Mouse (Mus musculus): ENCODE results near the gene Slc7a8.
A peak's percentile ranks its signal among the peaks of the same experiment; 100 is the strongest.

The Slc7a8 gene

DNA sequence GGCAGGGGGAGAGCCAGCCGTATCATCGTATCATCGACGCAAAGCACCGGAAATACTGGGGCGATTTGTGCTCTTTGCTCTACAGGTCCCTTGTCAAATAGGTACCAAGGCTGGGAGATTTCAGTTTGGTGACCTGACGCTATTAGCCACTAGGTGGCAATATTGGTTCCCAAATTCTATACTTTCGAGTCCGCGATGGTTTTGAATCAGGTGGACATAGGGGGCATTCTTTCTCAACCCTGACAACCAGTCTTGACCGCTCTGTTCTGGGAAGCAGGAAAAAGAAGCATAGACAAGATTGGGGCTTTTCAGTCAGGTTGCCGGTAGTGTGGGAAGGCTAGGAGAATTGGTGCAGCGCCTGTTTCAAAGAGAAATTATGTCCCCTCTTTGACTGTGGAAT, 67.6 kb downstream of the Slc7a8 start:
- Histone ChIP-seq H3K9me3 (ENCODE audit: low read length) (peaks cover 8% of the 10 kb centered on the region; the same call in 1 of the 2 replicates), H3K27me3 (ENCODE audit: insufficient read depth, low read length) (peaks cover 35% of the 10 kb centered on the region), H3K4me3 (replicated peaks; ENCODE audit: low read length) (peak overlapping the region; percentile 65; the same call in 1 of the 2 replicates), H3K4me1 (replicated peaks; ENCODE audit: low read depth, low read length) (peaks cover 46% of the 10 kb centered on the region), H3K36me3 (ENCODE audit: insufficient read depth, low read length) (no peaks in the 10 kb centered on the region)
- TF ChIP-seq CTCF (conservative IDR thresholded peaks at IDR 0.05; ENCODE audit: low read length) (peak; percentile 88), POU5F1 (IDR thresholded peaks at IDR 0.05; ENCODE audit: borderline replicate concordance, low read length) (no peak)

- H3K9me3 ChIP-seq (ENCODE audit: low read length), result peaks cover 8% of the 10 kb centered on the region; the same call in 1 of the 2 replicates
- peaks cover 46% of the 10 kb centered on the region for H3K4me1 ChIP-seq (replicated peaks; ENCODE audit: low read depth, low read length)
- no peaks in the 10 kb centered on the region for H3K36me3 ChIP-seq (ENCODE audit: insufficient read depth, low read length)
- no peak for TF ChIP-seq POU5F1 (IDR thresholded peaks at IDR 0.05; ENCODE audit: borderline replicate concordance, low read length)
- TF ChIP-seq CTCF (conservative IDR thresholded peaks at IDR 0.05; ENCODE audit: low read length), result no peak
- TF ChIP-seq NANOG (IDR thresholded peaks at IDR 0.05; ENCODE audit: borderline replicate concordance, low read length), result no peak
- H3K27me3 ChIP-seq (ENCODE audit: insufficient read depth, low read length), result peaks cover 36% of the 10 kb centered on the region
- H3K4me3 ChIP-seq (replicated peaks; ENCODE audit: low read length), result no peak overlapping the region
Observed at GRCm38 (mm10) chr14:54712861-54713260, 68.9 kb downstream of the Slc7a8 start.

DNA sequence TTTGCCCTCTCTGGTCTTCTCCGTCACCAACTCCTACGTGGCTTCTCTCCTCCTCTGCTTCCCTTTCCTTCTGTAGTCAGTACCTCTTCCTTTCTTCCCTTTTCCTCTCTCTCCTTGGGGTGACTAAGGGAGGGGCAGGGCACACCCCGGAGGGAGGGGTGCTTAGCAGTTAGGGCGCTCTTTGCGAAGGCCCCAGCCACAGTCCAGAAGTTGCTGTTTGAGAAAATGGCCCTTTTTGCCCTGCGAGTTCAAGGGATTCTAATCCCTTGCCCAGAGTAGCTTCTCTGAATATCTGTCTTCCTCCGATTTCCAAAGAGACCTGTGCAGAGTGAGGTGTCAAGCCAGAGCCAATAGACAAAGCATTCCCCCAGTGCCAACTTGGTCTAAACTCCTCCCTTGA, 69.7 kb downstream of the Slc7a8 start, which contains the start of gene Cebpe:
Cebpe (minus strand) TSS at position 101 of the 400 bp plus-strand sequence.
- Histone ChIP-seq H3K9me3 (ENCODE audit: low read length) (peaks cover 8% of the 10 kb centered on the region; the same call in 1 of the 2 replicates), H3K4me3 (replicated peaks; ENCODE audit: low read length) (peak within 1 kb of the TSS; percentile 71), H3K36me3 (ENCODE audit: insufficient read depth, low read length) (no peaks in the 10 kb centered on the region), H3K4me1 (replicated peaks; ENCODE audit: low read depth, low read length) (peaks cover 46% of the 10 kb centered on the region), H3K27me3 (ENCODE audit: insufficient read depth, low read length) (peaks cover 43% of the 10 kb centered on the region)
- TF ChIP-seq NANOG (IDR thresholded peaks at IDR 0.05; ENCODE audit: borderline replicate concordance, low read length) (no peak), POU5F1 (IDR thresholded peaks at IDR 0.05; ENCODE audit: borderline replicate concordance, low read length) (no peak), CTCF (conservative IDR thresholded peaks at IDR 0.05; ENCODE audit: low read length) (no peak)

DNA sequence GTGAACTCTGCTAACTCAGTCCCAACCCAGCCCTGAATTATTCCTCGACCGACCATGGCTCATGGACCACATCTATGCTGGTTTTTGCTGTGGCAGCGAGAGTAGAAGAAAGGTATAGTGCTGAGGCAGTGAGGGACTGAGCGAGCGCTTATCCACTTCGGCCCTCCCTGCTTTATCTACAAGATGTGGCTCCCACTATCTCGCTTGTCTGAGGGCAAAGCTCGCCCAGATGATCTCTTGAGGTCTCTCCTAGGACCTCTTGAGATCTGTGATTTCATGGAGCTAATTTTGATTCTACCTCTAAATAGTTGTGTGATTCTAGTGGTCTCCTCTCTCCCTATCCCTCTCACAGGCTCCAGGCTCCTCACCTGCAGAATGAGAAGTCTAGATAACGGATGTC, 72.7 kb downstream of the Slc7a8 start:
- H3K9me3 ChIP-seq (ENCODE audit: low read length), result no peaks in the 10 kb centered on the region
- TF ChIP-seq POU5F1 (IDR thresholded peaks at IDR 0.05; ENCODE audit: borderline replicate concordance, low read length), result no peak
- TF ChIP-seq CTCF (conservative IDR thresholded peaks at IDR 0.05; ENCODE audit: low read length), result no peak
- TF ChIP-seq NANOG (IDR thresholded peaks at IDR 0.05; ENCODE audit: borderline replicate concordance, low read length), result no peak
- H3K4me1 ChIP-seq (replicated peaks; ENCODE audit: low read depth, low read length), result peaks cover 48% of the 10 kb centered on the region
- H3K27me3 ChIP-seq (ENCODE audit: insufficient read depth, low read length), result peaks cover 50% of the 10 kb centered on the region
- no peak overlapping the region for H3K4me3 ChIP-seq (replicated peaks; ENCODE audit: low read length)
- no peaks in the 10 kb centered on the region for H3K36me3 ChIP-seq (ENCODE audit: insufficient read depth, low read length)

- Histone ChIP-seq H3K9me3 (ENCODE audit: low read length) (no peaks in the 10 kb centered on the region), H3K36me3 (ENCODE audit: insufficient read depth, low read length) (no peaks in the 10 kb centered on the region), H3K4me3 (replicated peaks; ENCODE audit: low read length) (no peak overlapping the region), H3K4me1 (replicated peaks; ENCODE audit: low read depth, low read length) (peaks cover 33% of the 10 kb centered on the region), H3K27me3 (ENCODE audit: insufficient read depth, low read length) (peaks cover 55% of the 10 kb centered on the region)
- TF ChIP-seq NANOG (IDR thresholded peaks at IDR 0.05; ENCODE audit: borderline replicate concordance, low read length), result no peak
Observed at GRCm38 (mm10) chr14:54706589-54707320, 75.0 kb downstream of the Slc7a8 start.

- peaks cover 46% of the 10 kb centered on the region for H3K27me3 ChIP-seq (ENCODE audit: insufficient read depth, low read length)
- TF ChIP-seq POU5F1 (IDR thresholded peaks at IDR 0.05; ENCODE audit: borderline replicate concordance, low read length) (no peak), NANOG (IDR thresholded peaks at IDR 0.05; ENCODE audit: borderline replicate concordance, low read length) (no peak), CTCF (conservative IDR thresholded peaks at IDR 0.05; ENCODE audit: low read length) (no peak)
- H3K36me3 ChIP-seq (ENCODE audit: insufficient read depth, low read length), result no peaks in the 10 kb centered on the region
- H3K4me3 ChIP-seq (replicated peaks; ENCODE audit: low read length), result no peak overlapping the region
- H3K4me1 ChIP-seq (replicated peaks; ENCODE audit: low read depth, low read length), result peaks cover 27% of the 10 kb centered on the region
- no peaks in the 10 kb centered on the region for H3K9me3 ChIP-seq (ENCODE audit: low read length)
Observed at GRCm38 (mm10) chr14:54705844-54706243, 75.9 kb downstream of the Slc7a8 start.

DNA sequence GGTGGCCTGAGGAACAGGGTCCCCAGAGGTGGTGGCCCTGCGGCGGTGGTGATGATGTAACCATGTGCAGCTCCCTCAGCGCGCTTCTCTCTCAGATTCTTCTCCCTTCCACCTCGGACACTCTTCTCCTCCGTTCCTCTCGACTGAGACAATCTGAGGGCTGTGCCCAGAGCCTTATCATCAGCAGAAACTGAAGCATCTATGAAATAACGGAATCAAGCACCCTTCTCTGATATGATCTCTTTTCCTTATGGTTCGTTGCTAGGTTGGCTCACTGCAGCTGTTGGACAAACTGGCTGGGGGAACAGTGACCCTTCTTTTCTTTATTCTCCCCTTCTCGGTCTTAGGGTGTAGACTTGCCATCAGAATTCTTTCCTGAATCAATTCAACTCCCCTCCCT, 78.5 kb downstream of the Slc7a8 start:
- TF ChIP-seq POU5F1 (IDR thresholded peaks at IDR 0.05; ENCODE audit: borderline replicate concordance, low read length) (no peak), NANOG (IDR thresholded peaks at IDR 0.05; ENCODE audit: borderline replicate concordance, low read length) (no peak), CTCF (conservative IDR thresholded peaks at IDR 0.05; ENCODE audit: low read length) (no peak)
- no peaks in the 10 kb centered on the region for H3K9me3 ChIP-seq (ENCODE audit: low read length)
- peaks cover 33% of the 10 kb centered on the region for H3K27me3 ChIP-seq (ENCODE audit: insufficient read depth, low read length)
- peaks cover 28% of the 10 kb centered on the region for H3K4me1 ChIP-seq (replicated peaks; ENCODE audit: low read depth, low read length)
- no peak overlapping the region for H3K4me3 ChIP-seq (replicated peaks; ENCODE audit: low read length)
- H3K36me3 ChIP-seq (ENCODE audit: insufficient read depth, low read length), result no peaks in the 10 kb centered on the region

DNA sequence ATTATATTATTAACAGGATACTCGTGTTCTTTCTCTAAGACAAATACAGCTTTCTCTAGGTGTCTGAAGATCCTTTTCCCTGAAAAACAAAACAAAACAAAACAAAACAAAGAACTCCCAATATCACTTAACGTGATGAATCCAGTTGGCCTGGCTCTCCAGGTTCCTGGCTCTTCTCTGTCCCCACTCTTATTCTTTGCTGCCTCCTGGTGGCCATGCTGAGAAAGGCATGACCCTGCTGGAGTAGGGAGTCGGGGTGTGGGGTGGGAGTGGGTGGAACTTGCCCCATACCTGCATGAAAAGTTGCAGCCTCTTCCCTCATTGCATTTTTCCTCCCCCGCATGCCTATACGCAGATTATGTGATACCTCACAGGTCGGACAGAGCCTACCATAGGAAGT, 80.4 kb downstream of the Slc7a8 start:
- Histone ChIP-seq H3K27me3 (ENCODE audit: insufficient read depth, low read length) (peaks cover 22% of the 10 kb centered on the region), H3K9me3 (ENCODE audit: low read length) (no peaks in the 10 kb centered on the region), H3K4me1 (replicated peaks; ENCODE audit: low read depth, low read length) (peaks cover 23% of the 10 kb centered on the region), H3K36me3 (ENCODE audit: insufficient read depth, low read length) (no peaks in the 10 kb centered on the region), H3K4me3 (replicated peaks; ENCODE audit: low read length) (no peak overlapping the region)
- no peak for TF ChIP-seq NANOG (IDR thresholded peaks at IDR 0.05; ENCODE audit: borderline replicate concordance, low read length)
- TF ChIP-seq CTCF (conservative IDR thresholded peaks at IDR 0.05; ENCODE audit: low read length), result peak; percentile 92

- Histone ChIP-seq H3K4me1 (replicated peaks; ENCODE audit: low read depth, low read length) (peaks cover 21% of the 10 kb centered on the region), H3K36me3 (ENCODE audit: insufficient read depth, low read length) (no peaks in the 10 kb centered on the region), H3K27me3 (ENCODE audit: insufficient read depth, low read length) (peaks cover 26% of the 10 kb centered on the region)
Observed at GRCm38 (mm10) chr14:54699586-54699985, 82.2 kb downstream of the Slc7a8 start.

More at GRCm38 (mm10) chr14:54699586-54699985, 82.2 kb downstream of the Slc7a8 start:
- H3K4me3 ChIP-seq (replicated peaks; ENCODE audit: low read length), result no peak overlapping the region
- no peaks in the 10 kb centered on the region for H3K9me3 ChIP-seq (ENCODE audit: low read length)
- TF ChIP-seq NANOG (IDR thresholded peaks at IDR 0.05; ENCODE audit: borderline replicate concordance, low read length), result no peak
- no peak for TF ChIP-seq CTCF (conservative IDR thresholded peaks at IDR 0.05; ENCODE audit: low read length)
- no peak for TF ChIP-seq POU5F1 (IDR thresholded peaks at IDR 0.05; ENCODE audit: borderline replicate concordance, low read length)

All from E14TG2a.4 (cell line).